Mouse (Mus musculus) neural tube, embryonic 15.5 days (tissue): Measurements from ENCODE around the gene Tdg. TPM values are rescaled to one million over a fixed set of nuclear protein-coding genes. Genes with fewer than 3 reads are reported as not detected.

Experiments
- ATAC-seq: fragments of 200-750 bp; cut with Nextera tagmentation; 2 replicates; pipeline ENCODE4 v1.8.0; 2017; ENCODE audit warnings: mild to moderate bottlenecking, moderate TSS enrichment, moderate library complexity; ENCODE audit not compliant: low FRiP score
- H3K27ac ChIP-seq: fragments of 300-500 bp; sonication (generic); replicated peaks from 2 replicates; pipeline ENCODE4 v1.5.1; 2015; ENCODE audit warnings: mild to moderate bottlenecking, inconsistent platforms
- H3K27me3 ChIP-seq: fragments of 300-500 bp; sonication (generic); replicated peaks from 2 replicates; pipeline ENCODE4 v1.6.1; 2015; ENCODE audit warnings: inconsistent platforms
- H3K36me3 ChIP-seq: fragments of 300-500 bp; sonication (generic); 2 replicates; pipeline ENCODE4 v1.6.1; 2015; ENCODE audit warnings: inconsistent platforms
- H3K4me1 ChIP-seq: fragments of 300-500 bp; sonication (generic); 2 replicates; pipeline ENCODE4 v1.6.1; 2015; ENCODE audit warnings: inconsistent platforms
- H3K4me2 ChIP-seq: fragments of 300-500 bp; sonication (generic); 2 replicates; pipeline ENCODE4 v1.6.1; 2015; ENCODE audit warnings: inconsistent platforms, mild to moderate bottlenecking, moderate library complexity
- H3K4me3 ChIP-seq: fragments of 300-500 bp; sonication (generic); replicated peaks from 2 replicates; pipeline ENCODE4 v1.5.1; 2015; ENCODE audit warnings: mild to moderate bottlenecking, inconsistent platforms
- H3K9ac ChIP-seq: fragments of 300-500 bp; sonication (generic); replicated peaks from 2 replicates; pipeline ENCODE4 v1.6.1; 2015; ENCODE audit warnings: mild to moderate bottlenecking, inconsistent platforms
- H3K9me3 ChIP-seq: fragments of 300-500 bp; sonication (generic); replicated peaks from 2 replicates; pipeline ENCODE4 v1.6.1; 2016; ENCODE audit warnings: inconsistent platforms
- WGBS: fragments of 180-500 bp; shearing (Covaris S2); methylation state at CpG from one replicate; pipeline ENCODE4 v1.1.7; 2015; ENCODE audit warnings: mixed read lengths; 5-methylcytosine and 5-hydroxymethylcytosine counted together
- polyA plus RNA-seq: library from polyadenylated mRNA; unstranded; fragments of >200 nt; fragmentation: Nextera tagmentation; extraction: Ambion mirVana; gene quantifications from 2 replicates; pipeline ENCODE4 v1.2.1, GENCODE M21; 2015

Gene Tdg
- polyA plus RNA-seq, 1 experiment from 2014 or later = 134 TPM

GRCm38 (mm10) chr10:82666436-82667234 is 37.0 kb downstream of the Tdg start:
- WGBS = 22% methylated on average over 22 of the region's 22 CpGs
- H3K9ac ChIP-seq = 0 out of 2 replicates have a peak overlapping the region, but pooled peaks have one; percentile 38

GRCm38 (mm10) chr10:82670205-82670604 is 40.6 kb downstream of the Tdg start:
- H3K9me3 ChIP-seq = no peaks in the 10 kb centered on the region

More at GRCm38 (mm10) chr10:82666436-82667234, 37.0 kb downstream of the Tdg start:
- Histone ChIP-seq H3K27me3 (no peaks in the 10 kb centered on the region), H3K4me1 (peaks cover 3% of the 10 kb centered on the region; the same call in 1 of the 2 replicates), H3K4me3 (no peak overlapping the region; the same call in 1 of the 2 replicates), H3K27ac (no peak overlapping the region), H3K36me3 (no peaks in the 10 kb centered on the region), H3K9me3 (no peaks in the 10 kb centered on the region), H3K4me2 (peak overlapping the region; percentile 50)
- ATAC-seq = peak; percentile 94

GRCm38 (mm10) chr10:82676949-82677348 is 47.3 kb downstream of the Tdg start:
- H3K36me3 ChIP-seq = no peaks in the 10 kb centered on the region
- 77% methylated on average over 6 of the region's 6 CpGs for WGBS
- no peaks in the 10 kb centered on the region for H3K27me3 ChIP-seq
- no peaks in the 10 kb centered on the region for H3K4me1 ChIP-seq
- no peak overlapping the region for H3K27ac ChIP-seq
- no peak overlapping the region for H3K4me2 ChIP-seq
- no peak overlapping the region for H3K4me3 ChIP-seq
- no peak for ATAC-seq
- no peaks in the 10 kb centered on the region for H3K9me3 ChIP-seq
- no peak overlapping the region for H3K9ac ChIP-seq

More at GRCm38 (mm10) chr10:82670205-82670604, 40.6 kb downstream of the Tdg start:
- no peak overlapping the region for H3K27ac ChIP-seq
- H3K9ac ChIP-seq = no peak overlapping the region
- peaks cover 3% of the 10 kb centered on the region; the same call in 1 of the 2 replicates for H3K4me1 ChIP-seq
- no peaks in the 10 kb centered on the region for H3K36me3 ChIP-seq
- H3K27me3 ChIP-seq = no peaks in the 10 kb centered on the region
- no peak for ATAC-seq
- H3K4me2 ChIP-seq = no peak overlapping the region
- no peak overlapping the region for H3K4me3 ChIP-seq
- WGBS = 78% methylated on average over 6 of the region's 6 CpGs

GRCm38 (mm10) chr10:82680769-82681168 is 51.1 kb downstream of the Tdg start:
- no peak overlapping the region for H3K4me3 ChIP-seq
- ATAC-seq = no peak
- H3K27me3 ChIP-seq = no peaks in the 10 kb centered on the region
- no peak overlapping the region for H3K9ac ChIP-seq
- no peaks in the 10 kb centered on the region for H3K9me3 ChIP-seq
- H3K36me3 ChIP-seq = no peaks in the 10 kb centered on the region
- 94% methylated on average over 5 of the region's 5 CpGs for WGBS
- no peak overlapping the region for H3K27ac ChIP-seq
- no peak overlapping the region for H3K4me2 ChIP-seq
- H3K4me1 ChIP-seq = no peaks in the 10 kb centered on the region

- no peaks in the 10 kb centered on the region for H3K27me3 ChIP-seq
- WGBS = 86% methylated on average over 7 of the region's 7 CpGs
- H3K36me3 ChIP-seq = no peaks in the 10 kb centered on the region
Observed at GRCm38 (mm10) chr10:82681639-82682038, 52.0 kb downstream of the Tdg start.

GRCm38 (mm10) chr10:82685440-82685839 is 55.8 kb downstream of the Tdg start:
- no peak for ATAC-seq
- Histone ChIP-seq H3K4me1 (peaks cover 3% of the 10 kb centered on the region), H3K4me3 (no peak overlapping the region), H3K9ac (no peak overlapping the region), H3K9me3 (no peaks in the 10 kb centered on the region), H3K27ac (no peak overlapping the region), H3K4me2 (no peak overlapping the region), H3K27me3 (no peaks in the 10 kb centered on the region), H3K36me3 (no peaks in the 10 kb centered on the region)
- WGBS = 86% methylated on average over 2 of the region's 2 CpGs

More at GRCm38 (mm10) chr10:82681639-82682038, 52.0 kb downstream of the Tdg start:
- H3K4me1 ChIP-seq = no peaks in the 10 kb centered on the region
- no peaks in the 10 kb centered on the region for H3K9me3 ChIP-seq
- no peak overlapping the region for H3K4me2 ChIP-seq
- no peak overlapping the region for H3K27ac ChIP-seq
- no peak overlapping the region for H3K4me3 ChIP-seq
- H3K9ac ChIP-seq = no peak overlapping the region
- ATAC-seq = no peak

- no peak for ATAC-seq
- Histone ChIP-seq H3K4me1 (peaks cover 7% of the 10 kb centered on the region), H3K4me3 (peak overlapping the region; percentile 22; the same call in 1 of the 2 replicates), H3K9me3 (no peaks in the 10 kb centered on the region), H3K9ac (0 out of 2 replicates have a peak overlapping the region, but pooled peaks have one; percentile 17), H3K4me2 (peak overlapping the region; percentile 52), H3K27me3 (no peaks in the 10 kb centered on the region), H3K36me3 (no peaks in the 10 kb centered on the region), H3K27ac (no peak overlapping the region)
- 80% methylated on average over 7 of the region's 7 CpGs for WGBS
Observed at GRCm38 (mm10) chr10:82689681-82690211, 60.1 kb downstream of the Tdg start.

- Histone ChIP-seq H3K27ac (no peak within 1 kb of the TSS; the same call in 1 of the 2 replicates), H3K9me3 (no peaks in the 10 kb centered on the region), H3K9ac (peak within 1 kb of the TSS; percentile 17; the same call in 1 of the 2 replicates), H3K4me2 (peak within 1 kb of the TSS; percentile 52), H3K4me3 (peak within 1 kb of the TSS; percentile 22), H3K4me1 (peaks cover 7% of the 10 kb centered on the region), H3K36me3 (no peaks in the 10 kb centered on the region), H3K27me3 (no peaks in the 10 kb centered on the region)
- ATAC-seq = no peak
- 6% methylated on average over 14 of the region's 14 CpGs for WGBS
Observed at GRCm38 (mm10) chr10:82690494-82690893, 60.9 kb downstream of the Tdg start, which contains the start of gene Glt8d2. Gene Glt8d2 (minus strand): TSS chr10:82690650.

GRCm38 (mm10) chr10:82695956-82696355 is 66.3 kb downstream of the Tdg start, which contains the start of gene Hcfc2:
Gene Hcfc2 (plus strand): TSS chr10:82696160.
- WGBS = 87% methylated on average over 5 of the region's 5 CpGs
- H3K9ac ChIP-seq = no peak within 1 kb of the TSS
- H3K4me3 ChIP-seq = no peak within 1 kb of the TSS
- no peak for ATAC-seq
- no peak within 1 kb of the TSS for H3K27ac ChIP-seq
- H3K4me2 ChIP-seq = no peak within 1 kb of the TSS
- H3K4me1 ChIP-seq = peaks cover 18% of the 10 kb centered on the region
- no peaks in the 10 kb centered on the region for H3K9me3 ChIP-seq
- no peaks in the 10 kb centered on the region for H3K36me3 ChIP-seq
- H3K27me3 ChIP-seq = no peaks in the 10 kb centered on the region

GRCm38 (mm10) chr10:82696453-82697079 is 66.9 kb downstream of the Tdg start:
- Histone ChIP-seq H3K36me3 (peaks cover 4% of the 10 kb centered on the region), H3K27ac (no peak overlapping the region), H3K9me3 (no peaks in the 10 kb centered on the region), H3K27me3 (no peaks in the 10 kb centered on the region), H3K4me1 (peaks cover 21% of the 10 kb centered on the region), H3K9ac (no peak overlapping the region), H3K4me2 (no peak overlapping the region), H3K4me3 (no peak overlapping the region)
- no peak for ATAC-seq
- 76% methylated on average over 4 of the region's 4 CpGs for WGBS

- 83% methylated on average over 3 of the region's 3 CpGs for WGBS
- no peak for ATAC-seq
- H3K27ac ChIP-seq = no peak overlapping the region
- H3K27me3 ChIP-seq = no peaks in the 10 kb centered on the region
- H3K9me3 ChIP-seq = no peaks in the 10 kb centered on the region
- H3K9ac ChIP-seq = no peak overlapping the region
- peaks cover 8% of the 10 kb centered on the region for H3K36me3 ChIP-seq
- no peak overlapping the region for H3K4me2 ChIP-seq
- no peak overlapping the region for H3K4me3 ChIP-seq
- peaks cover 21% of the 10 kb centered on the region for H3K4me1 ChIP-seq
Observed at GRCm38 (mm10) chr10:82697305-82697898, 67.8 kb downstream of the Tdg start.
